Mouse (Mus musculus) heart, embryonic 12.5 days (tissue): ENCODE measurements around the gene Gm3072. TPM values are rescaled to one million over a fixed set of nuclear protein-coding genes. Genes with fewer than 3 reads are reported as not detected.
"Not testable (repeated sequence)": the region's sequence is repeated elsewhere in the genome, so short reads cannot be mapped to it uniquely, and the experiment has no call there.

ENCODE experiments used
- ATAC-seq: fragments of 200-750 bp; cut with Nextera tagmentation; 2 replicates; pipeline ENCODE4 v1.8.0; 2017; ENCODE audit warnings: moderate TSS enrichment, moderate library complexity; ENCODE audit not compliant: insufficient number of reproducible peaks, low FRiP score
- H3K27ac ChIP-seq: fragments of 300-500 bp; sonication (generic); 2 replicates; pipeline ENCODE4 v1.5.1; 2016; ENCODE audit warnings: mild to moderate bottlenecking, moderate library complexity; ENCODE audit not compliant: poor library complexity, severe bottlenecking
- H3K27me3 ChIP-seq: fragments of 300-500 bp; sonication (generic); replicated peaks from 2 replicates; pipeline ENCODE4 v1.6.1; 2016; ENCODE audit warnings: mild to moderate bottlenecking, moderate library complexity
- H3K36me3 ChIP-seq: fragments of 300-500 bp; sonication (generic); 2 replicates; pipeline ENCODE4 v1.6.1; 2016; ENCODE audit warnings: mild to moderate bottlenecking, moderate library complexity
- H3K4me1 ChIP-seq: fragments of 300-500 bp; sonication (generic); replicated peaks from 2 replicates; pipeline ENCODE4 v1.6.1; 2016; ENCODE audit warnings: mild to moderate bottlenecking
- H3K4me2 ChIP-seq: fragments of 300-500 bp; sonication (generic); 2 replicates; pipeline ENCODE4 v1.6.1; 2016; ENCODE audit warnings: mild to moderate bottlenecking, moderate library complexity
- H3K4me3 ChIP-seq: fragments of 300-500 bp; sonication (generic); 2 replicates; pipeline ENCODE4 v1.5.1; 2016; ENCODE audit warnings: mild to moderate bottlenecking
- H3K9ac ChIP-seq: fragments of 300-500 bp; sonication (generic); 2 replicates; pipeline ENCODE4 v1.6.1; 2016; ENCODE audit warnings: mild to moderate bottlenecking, moderate library complexity
- H3K9me3 ChIP-seq: fragments of 300-500 bp; sonication (generic); replicated peaks from 2 replicates; pipeline ENCODE4 v1.6.1; 2016; ENCODE audit warnings: mild to moderate bottlenecking, moderate library complexity
- WGBS: fragments of 180-500 bp; shearing (Covaris S2); methylation state at CpG from one replicate; pipeline ENCODE4 v1.1.7; 2016; 5-methylcytosine and 5-hydroxymethylcytosine counted together
- polyA plus RNA-seq: library from polyadenylated mRNA; unstranded; fragments of >200 nt; fragmentation: Nextera tagmentation; extraction: Ambion mirVana; gene quantifications from 2 replicates; pipeline ENCODE4 v1.2.1, GENCODE M21; 2016

Gm3072 gene
- not detected in 2 replicates for polyA plus RNA-seq

- not testable (repeated sequence) for H3K9me3 ChIP-seq, H3K9ac ChIP-seq, H3K27me3 ChIP-seq, ATAC-seq, H3K4me2 ChIP-seq, H3K27ac ChIP-seq, H3K4me1 ChIP-seq, H3K4me3 ChIP-seq, H3K36me3 ChIP-seq
- WGBS = 59% methylated on average over 1 of the region's 2 CpGs
Observed at GRCm38 (mm10) chr14:41624512-41624911, at the start of gene Gm3072. Gm3072 (minus strand) TSS chr14:41624612.

- H3K36me3 ChIP-seq, H3K4me3 ChIP-seq, H3K4me2 ChIP-seq: not testable (repeated sequence)
Observed at GRCm38 (mm10) chr14:41648176-41648575, 23.8 kb upstream of the Gm3072 start.

GRCm38 (mm10) chr14:41646387-41646786, 22.0 kb upstream of the Gm3072 start, which contains the start of gene Gm3676:
Gm3676 (minus strand) TSS chr14:41646487.
- not testable (repeated sequence) for H3K9me3 ChIP-seq, ATAC-seq, H3K4me3 ChIP-seq, H3K4me2 ChIP-seq, H3K9ac ChIP-seq, H3K27me3 ChIP-seq, H3K36me3 ChIP-seq, H3K4me1 ChIP-seq, H3K27ac ChIP-seq
- WGBS = no CpG with 5 or more reads among the region's 1 CpGs

More at GRCm38 (mm10) chr14:41648176-41648575, 23.8 kb upstream of the Gm3072 start:
- not testable (repeated sequence) for H3K4me1 ChIP-seq, H3K9ac ChIP-seq, H3K27me3 ChIP-seq, ATAC-seq, H3K27ac ChIP-seq, H3K9me3 ChIP-seq
- 82% methylated on average over 2 of the region's 2 CpGs for WGBS

GRCm38 (mm10) chr14:41630144-41630543, 5.7 kb upstream of the Gm3072 start:
- WGBS = 92% methylated on average over 10 of the region's 11 CpGs
- H3K36me3 ChIP-seq, ATAC-seq, H3K4me3 ChIP-seq, H3K9ac ChIP-seq, H3K4me1 ChIP-seq, H3K27me3 ChIP-seq, H3K4me2 ChIP-seq, H3K9me3 ChIP-seq, H3K27ac ChIP-seq: not testable (repeated sequence)

GRCm38 (mm10) chr14:41622535-41622934, 1.9 kb downstream of the Gm3072 start:
- not testable (repeated sequence) for H3K27ac ChIP-seq, H3K36me3 ChIP-seq, H3K9me3 ChIP-seq, H3K4me2 ChIP-seq, H3K27me3 ChIP-seq, H3K4me3 ChIP-seq, ATAC-seq, H3K4me1 ChIP-seq, H3K9ac ChIP-seq
- WGBS = 72% methylated on average over 5 of the region's 5 CpGs

GRCm38 (mm10) chr14:41610690-41611089, 13.7 kb downstream of the Gm3072 start:
- ATAC-seq, H3K27me3 ChIP-seq, H3K4me3 ChIP-seq, H3K9me3 ChIP-seq, H3K9ac ChIP-seq, H3K27ac ChIP-seq, H3K4me1 ChIP-seq, H3K4me2 ChIP-seq, H3K36me3 ChIP-seq: not testable (repeated sequence)
- 87% methylated on average over 1 of the region's 1 CpGs for WGBS

- not testable (repeated sequence) for H3K36me3 ChIP-seq, H3K27me3 ChIP-seq, ATAC-seq, H3K4me1 ChIP-seq, H3K4me3 ChIP-seq, H3K9ac ChIP-seq, H3K4me2 ChIP-seq, H3K27ac ChIP-seq, H3K9me3 ChIP-seq
- WGBS = 86% methylated on average over 15 of the region's 15 CpGs
Observed at GRCm38 (mm10) chr14:41600935-41601334, 23.5 kb downstream of the Gm3072 start.

GRCm38 (mm10) chr14:41586346-41586745, 38.1 kb downstream of the Gm3072 start:
- not testable (repeated sequence) for H3K27me3 ChIP-seq, H3K4me3 ChIP-seq, H3K36me3 ChIP-seq, H3K9ac ChIP-seq, H3K9me3 ChIP-seq, H3K4me1 ChIP-seq, H3K27ac ChIP-seq, ATAC-seq, H3K4me2 ChIP-seq
- 54% methylated on average over 1 of the region's 1 CpGs for WGBS

GRCm38 (mm10) chr14:41572911-41573310, 51.5 kb downstream of the Gm3072 start, which contains the start of gene 1700049E17Rik2:
1700049E17Rik2 (plus strand) TSS chr14:41573211.
- no CpG with 5 or more reads among the region's 1 CpGs for WGBS
- H3K9ac ChIP-seq, H3K4me2 ChIP-seq, ATAC-seq, H3K4me3 ChIP-seq, H3K36me3 ChIP-seq, H3K4me1 ChIP-seq, H3K9me3 ChIP-seq, H3K27ac ChIP-seq, H3K27me3 ChIP-seq: not testable (repeated sequence)

Other genes with a start within 250 kb of the Gm3072 start
- gene Gm7945, start 238.2 kb downstream of the Gm3072 start, polyA plus RNA-seq = not detected in 2 replicates
- gene Gm6482, start 216.3 kb downstream of the Gm3072 start, polyA plus RNA-seq = not detected in 2 replicates
- not detected in 2 replicates for gene Gm7954, start 171.1 kb downstream of the Gm3072 start, polyA plus RNA-seq
- not detected in 2 replicates for gene Gm3486, start 135.1 kb downstream of the Gm3072 start, polyA plus RNA-seq
- gene Gm7970, start 69.0 kb downstream of the Gm3072 start, polyA plus RNA-seq = not detected in 2 replicates
- not detected in 2 replicates for gene 1700049E17Rik2, start 51.4 kb downstream of the Gm3072 start, polyA plus RNA-seq
- gene Gm3676, start 21.9 kb upstream of the Gm3072 start, polyA plus RNA-seq = not detected in 2 replicates
- not detected in 2 replicates for gene Gm8068, start 77.3 kb upstream of the Gm3072 start, polyA plus RNA-seq
- gene Gm7929, start 126.0 kb upstream of the Gm3072 start, polyA plus RNA-seq = not detected in 2 replicates
- not detected in 2 replicates for gene Gm47189, start 147.8 kb upstream of the Gm3072 start, polyA plus RNA-seq